Mouse (Mus musculus) stomach, embryonic 15.5 days (tissue): ENCODE measurements at regions not wholly inside any gene's neighbourhood (a gene's known extent, or its start where the extent isn't known, plus 50 kb on each side); places are given as distances from the start of the nearest gene placed in this dataset.

Experiments
- ATAC-seq: fragments of 200-750 bp; cut with Nextera tagmentation; 2 replicates; pipeline ENCODE4 v1.8.0; 2017; ENCODE audit warnings: low read depth, moderate number of reproducible peaks, moderate TSS enrichment; ENCODE audit not compliant: insufficient read depth, low FRiP score
- H3K27ac ChIP-seq: fragments of 300-500 bp; sonication (generic); 2 replicates; pipeline ENCODE4 v1.5.1; 2015; ENCODE audit warnings: mild to moderate bottlenecking, inconsistent platforms
- H3K27me3 ChIP-seq: fragments of 300-500 bp; sonication (generic); replicated peaks from 2 replicates; pipeline ENCODE4 v1.6.1; 2015; ENCODE audit warnings: inconsistent platforms
- H3K36me3 ChIP-seq: fragments of 300-500 bp; sonication (generic); 2 replicates; pipeline ENCODE4 v1.6.1; 2015; ENCODE audit warnings: inconsistent platforms
- H3K4me1 ChIP-seq: fragments of 300-500 bp; sonication (generic); 2 replicates; pipeline ENCODE4 v1.6.1; 2015; ENCODE audit warnings: inconsistent platforms
- H3K4me2 ChIP-seq: fragments of 300-500 bp; sonication (generic); 2 replicates; pipeline ENCODE4 v1.6.1; 2015; ENCODE audit warnings: mild to moderate bottlenecking, inconsistent platforms
- H3K4me3 ChIP-seq: fragments of 300-500 bp; sonication (generic); replicated peaks from 2 replicates; pipeline ENCODE4 v1.5.1; 2015; ENCODE audit warnings: inconsistent platforms
- H3K9ac ChIP-seq: fragments of 300-500 bp; sonication (generic); 2 replicates; pipeline ENCODE4 v1.6.1; 2015; ENCODE audit warnings: inconsistent platforms
- H3K9me3 ChIP-seq: fragments of 300-500 bp; sonication (generic); 2 replicates; pipeline ENCODE4 v1.6.1; 2016; ENCODE audit warnings: inconsistent platforms
- WGBS: fragments of 180-500 bp; shearing (Covaris S2); methylation state at CpG from one replicate; pipeline ENCODE4 v1.1.7; 2015; 5-methylcytosine and 5-hydroxymethylcytosine counted together

DNA sequence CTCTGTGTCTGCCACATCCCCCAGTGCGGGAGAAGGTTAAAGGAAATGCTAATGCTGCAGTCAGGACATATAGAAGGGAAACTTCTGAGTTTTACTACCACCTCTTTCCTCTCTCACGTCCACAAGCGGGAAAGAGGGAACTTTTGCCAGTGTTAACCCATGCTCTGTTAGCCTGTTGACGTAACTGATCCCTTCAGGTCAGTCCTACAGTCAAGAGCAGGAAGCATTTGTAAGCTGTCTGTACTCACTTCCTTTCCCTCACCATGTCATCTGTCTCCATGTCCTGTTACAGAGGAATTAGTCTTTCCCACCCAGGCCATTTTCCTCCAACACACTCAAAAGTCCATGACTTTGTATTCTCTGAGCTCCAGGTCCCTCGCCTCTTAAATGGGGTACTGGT lies 62.5 kb upstream of the 1700025G04Rik start:
- Histone ChIP-seq H3K4me1 (no peaks in the 10 kb centered on the region), H3K4me2 (no peak overlapping the region), H3K9me3 (no peaks in the 10 kb centered on the region), H3K36me3 (no peaks in the 10 kb centered on the region), H3K27ac (no peak overlapping the region), H3K9ac (no peak overlapping the region), H3K27me3 (no peaks in the 10 kb centered on the region), H3K4me3 (no peak overlapping the region)
- ATAC-seq: no peak
- WGBS: 50% methylated on average over 5 of the region's 5 CpGs

DNA sequence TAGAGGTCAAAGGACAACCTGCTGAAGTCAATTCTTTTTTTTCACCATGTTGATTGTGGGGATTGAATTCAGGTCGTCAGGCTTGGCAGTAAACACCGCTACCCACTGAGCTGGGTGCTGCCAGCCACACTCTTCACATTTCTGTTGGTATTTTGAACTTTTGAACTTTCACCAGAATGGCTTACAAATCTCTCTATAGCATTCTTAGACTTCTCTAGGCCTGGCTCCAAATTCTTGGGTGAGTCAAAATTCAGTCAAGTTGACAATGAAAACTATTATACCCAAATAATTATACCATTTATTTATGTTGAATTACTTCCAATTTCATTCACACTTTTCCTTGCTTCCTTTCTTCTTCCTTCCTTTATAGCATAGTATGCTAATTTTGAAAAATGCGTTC lies 58.8 kb upstream of the 1700025G04Rik start:
- no peaks in the 10 kb centered on the region for H3K36me3 ChIP-seq
- 71% methylated on average over 3 of the region's 3 CpGs for WGBS

GRCm38 (mm10) chr1:152140175-152140574 lies 50.2 kb upstream of the 1700025G04Rik start:
- H3K27ac ChIP-seq: no peak overlapping the region
- H3K4me3 ChIP-seq: no peak overlapping the region
- WGBS: 65% methylated on average over 5 of the region's 5 CpGs
- H3K4me2 ChIP-seq: no peak overlapping the region
- no peak overlapping the region for H3K9ac ChIP-seq
- no peaks in the 10 kb centered on the region for H3K36me3 ChIP-seq
- no peaks in the 10 kb centered on the region for H3K4me1 ChIP-seq
- no peaks in the 10 kb centered on the region for H3K9me3 ChIP-seq
- ATAC-seq: no peak
- H3K27me3 ChIP-seq: no peaks in the 10 kb centered on the region

More for the DNA sequence above, 58.8 kb upstream of the 1700025G04Rik start:
- H3K9me3 ChIP-seq: no peaks in the 10 kb centered on the region
- no peak overlapping the region for H3K4me3 ChIP-seq
- H3K9ac ChIP-seq: no peak overlapping the region
- no peaks in the 10 kb centered on the region for H3K27me3 ChIP-seq
- H3K4me1 ChIP-seq: no peaks in the 10 kb centered on the region
- H3K4me2 ChIP-seq: no peak overlapping the region
- no peak overlapping the region for H3K27ac ChIP-seq
- ATAC-seq: no peak
